Mouse (Mus musculus) hindbrain, embryonic 16.5 days (tissue): ENCODE data around the gene Nrg3. TPM values are rescaled to one million over a fixed set of nuclear protein-coding genes. Genes with fewer than 3 reads are reported as not detected.
"Not testable (repeated sequence)": the region's sequence is repeated elsewhere in the genome, so short reads cannot be mapped to it uniquely, and the experiment has no call there.

Source experiments
- ATAC-seq: fragments of 200-750 bp; cut with Nextera tagmentation; 2 replicates; pipeline ENCODE4 v1.8.0; 2017; ENCODE audit warnings: moderate TSS enrichment, moderate library complexity
- H3K27ac ChIP-seq: fragments of 300-500 bp; sonication (generic); 2 replicates; pipeline ENCODE4 v1.5.1; 2014; ENCODE audit warnings: low read depth, mild to moderate bottlenecking, control low read depth, low read length, moderate library complexity
- H3K27me3 ChIP-seq: fragments of 300-500 bp; sonication (generic); replicated peaks from 2 replicates; pipeline ENCODE4 v1.6.1; 2014; ENCODE audit warnings: low read length; ENCODE audit not compliant: control insufficient read depth, insufficient read depth
- H3K36me3 ChIP-seq: fragments of 300-500 bp; sonication (generic); 2 replicates; pipeline ENCODE4 v1.6.1; 2014; ENCODE audit warnings: mild to moderate bottlenecking, low read length, moderate library complexity, mixed read lengths; ENCODE audit not compliant: control insufficient read depth, insufficient read depth
- H3K4me1 ChIP-seq: fragments of 300-500 bp; sonication (generic); 2 replicates; pipeline ENCODE4 v1.6.1; 2014; ENCODE audit warnings: low read depth, low read length; ENCODE audit not compliant: control insufficient read depth, insufficient read depth
- H3K4me2 ChIP-seq: fragments of 300-500 bp; sonication (generic); 2 replicates; pipeline ENCODE4 v1.6.1; 2014; ENCODE audit warnings: mild to moderate bottlenecking, low read length, control low read depth, moderate library complexity
- H3K4me3 ChIP-seq: fragments of 300-500 bp; sonication (generic); 2 replicates; pipeline ENCODE4 v1.5.1; 2014; ENCODE audit warnings: mild to moderate bottlenecking, low read length, control low read depth, moderate library complexity
- H3K9ac ChIP-seq: fragments of 300-500 bp; sonication (generic); 2 replicates; pipeline ENCODE4 v1.6.1; 2014; ENCODE audit warnings: low read depth, mild to moderate bottlenecking, control low read depth, low read length, moderate library complexity
- H3K9me3 ChIP-seq: fragments of 300-500 bp; sonication (generic); 2 replicates; pipeline ENCODE4 v1.6.1; 2014; ENCODE audit warnings: mild to moderate bottlenecking, low read length, moderate library complexity; ENCODE audit not compliant: control insufficient read depth
- WGBS: fragments of 180-500 bp; shearing (Covaris S2); extraction: QIAGEN DNeasy Blood & Tissue Kit; methylation state at CpG from one replicate; pipeline ENCODE4 v1.1.7; 2014; 5-methylcytosine and 5-hydroxymethylcytosine counted together
- microRNA-seq: library from miRNA; unstranded; fragments of <30 nt; microRNA quantifications from one replicate; pipeline ENCODE4, GENCODE M21; 2017
- polyA plus RNA-seq: library from polyadenylated mRNA; unstranded; fragments of >200 nt; fragmentation: Nextera tagmentation; extraction: Ambion mirVana; gene quantifications from 2 replicates; pipeline ENCODE4 v1.2.1, GENCODE M21; 2015

Gene Nrg3
- polyA plus RNA-seq, 1 experiment from 2014 or later = 10.2 TPM

DNA sequence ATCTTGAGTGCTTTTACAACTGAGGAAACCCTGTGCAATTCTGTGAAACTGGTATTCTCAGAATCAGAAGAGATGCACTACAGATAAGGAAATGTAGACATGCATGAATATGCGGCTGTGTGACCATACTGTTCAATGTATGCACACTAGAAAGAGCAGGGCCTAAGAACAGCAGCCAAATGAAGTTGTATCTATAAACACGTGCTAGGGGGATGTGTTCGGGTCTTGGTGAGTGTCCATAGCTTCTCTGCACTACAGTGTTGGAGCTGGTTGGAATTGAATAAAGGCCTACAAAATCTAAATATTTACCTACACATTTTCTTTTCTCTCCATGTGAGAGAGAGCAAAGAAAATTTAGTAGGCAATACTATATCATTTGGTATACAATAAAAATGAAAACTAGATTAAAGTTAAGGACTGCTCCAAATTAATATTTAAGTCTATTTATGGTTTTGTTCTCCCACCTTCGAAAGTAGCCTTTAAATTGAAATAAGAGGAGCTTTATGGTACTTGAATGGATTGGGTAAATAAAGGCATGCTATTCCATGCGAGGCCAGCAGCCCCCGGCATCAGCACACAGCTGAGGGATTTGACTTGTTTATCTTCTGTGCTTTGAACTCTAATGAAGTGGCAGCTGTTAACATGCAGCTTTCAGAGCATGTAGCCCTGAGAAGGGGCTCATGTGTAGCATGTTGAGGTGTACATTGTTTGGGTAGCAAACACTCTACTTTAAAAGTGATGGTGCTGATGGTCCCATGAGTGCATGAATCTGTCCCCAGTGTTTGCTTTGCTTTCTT lies 1038.9 kb downstream of the Nrg3 start:
- WGBS = 80% methylated on average over 6 of the region's 6 CpGs
- Histone ChIP-seq H3K4me1 (no peaks in the 10 kb centered on the region), H3K27me3 (no peaks in the 10 kb centered on the region), H3K9ac (no peak overlapping the region), H3K4me3 (no peak overlapping the region), H3K9me3 (no peaks in the 10 kb centered on the region), H3K27ac (no peak overlapping the region), H3K36me3 (no peaks in the 10 kb centered on the region), H3K4me2 (no peak overlapping the region)
- no peak for ATAC-seq

DNA sequence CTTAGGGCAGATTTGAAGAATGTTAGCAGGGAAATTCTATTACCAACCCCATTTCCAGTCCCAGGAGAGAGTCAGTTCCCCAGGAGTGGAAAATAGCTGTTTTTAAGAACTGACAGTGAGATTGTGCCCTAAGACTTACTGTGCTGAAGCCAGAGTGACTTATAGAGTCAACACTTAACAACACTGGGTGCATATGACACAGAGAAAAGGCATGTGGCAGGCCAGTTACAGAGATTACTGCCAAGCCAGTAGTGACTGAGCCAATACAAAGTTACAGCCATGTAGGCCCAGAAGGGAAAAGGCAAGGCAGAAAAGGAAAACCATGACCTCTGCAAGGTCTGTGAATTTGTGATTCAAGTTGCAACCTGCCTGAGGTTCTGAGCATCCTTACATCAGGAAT lies 1098.2 kb downstream of the Nrg3 start:
- no peaks in the 10 kb centered on the region for H3K36me3 ChIP-seq
- H3K9ac ChIP-seq = no peak overlapping the region
- ATAC-seq = no peak
- H3K4me2 ChIP-seq = no peak overlapping the region
- H3K4me1 ChIP-seq = no peaks in the 10 kb centered on the region
- H3K4me3 ChIP-seq = no peak overlapping the region
- H3K9me3 ChIP-seq = no peaks in the 10 kb centered on the region
- no peak overlapping the region for H3K27ac ChIP-seq
- no peaks in the 10 kb centered on the region for H3K27me3 ChIP-seq

DNA sequence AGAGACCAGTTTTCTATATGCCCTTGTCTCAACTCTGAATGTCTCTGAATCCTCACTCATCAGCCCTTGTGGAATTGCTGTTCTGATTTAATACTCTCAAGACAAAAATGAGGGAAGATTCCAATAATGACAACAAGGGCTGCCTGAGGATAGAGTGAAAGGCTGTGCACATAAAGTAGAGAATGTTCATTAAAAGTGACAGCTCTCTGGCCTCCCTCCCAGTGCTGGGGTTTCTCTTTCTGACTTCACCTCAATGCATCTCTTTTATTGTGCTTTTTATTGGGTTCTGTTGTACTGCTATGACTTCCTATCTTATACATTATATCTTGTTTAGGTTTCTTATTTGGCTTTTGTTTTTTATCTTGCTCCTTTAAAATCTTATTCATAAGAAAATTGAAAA lies 1131.9 kb downstream of the Nrg3 start:
- Histone ChIP-seq H3K4me2 (no peak overlapping the region), H3K9ac (no peak overlapping the region), H3K27me3 (no peaks in the 10 kb centered on the region), H3K4me1 (no peaks in the 10 kb centered on the region), H3K36me3 (no peaks in the 10 kb centered on the region), H3K27ac (no peak overlapping the region), H3K9me3 (no peaks in the 10 kb centered on the region), H3K4me3 (no peak overlapping the region)
- ATAC-seq = no peak

DNA sequence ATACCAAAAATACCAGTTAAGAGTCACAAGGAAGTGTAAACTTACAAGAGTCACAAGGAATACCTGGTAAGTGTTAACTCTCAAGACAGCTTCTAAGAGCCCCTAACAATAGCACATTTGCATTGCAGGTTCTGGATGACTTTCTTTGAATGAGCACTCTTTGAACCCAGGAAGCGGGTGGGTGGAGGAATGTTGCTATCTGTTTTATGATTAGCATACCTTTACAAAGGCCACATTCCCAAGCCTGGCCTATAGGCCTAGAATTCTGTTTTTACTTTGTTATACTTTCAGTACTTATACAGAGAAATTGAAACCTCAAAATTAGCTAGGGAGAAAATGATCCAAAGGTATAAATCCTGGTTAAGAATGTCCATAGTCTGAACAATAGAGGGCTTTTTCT lies 1150.0 kb downstream of the Nrg3 start:
- H3K9me3 ChIP-seq, H3K4me1 ChIP-seq, H3K9ac ChIP-seq, H3K36me3 ChIP-seq, H3K27ac ChIP-seq, H3K4me2 ChIP-seq, ATAC-seq, H3K4me3 ChIP-seq, H3K27me3 ChIP-seq: not testable (repeated sequence)
- 58% methylated on average over 1 of the region's 1 CpGs for WGBS

DNA sequence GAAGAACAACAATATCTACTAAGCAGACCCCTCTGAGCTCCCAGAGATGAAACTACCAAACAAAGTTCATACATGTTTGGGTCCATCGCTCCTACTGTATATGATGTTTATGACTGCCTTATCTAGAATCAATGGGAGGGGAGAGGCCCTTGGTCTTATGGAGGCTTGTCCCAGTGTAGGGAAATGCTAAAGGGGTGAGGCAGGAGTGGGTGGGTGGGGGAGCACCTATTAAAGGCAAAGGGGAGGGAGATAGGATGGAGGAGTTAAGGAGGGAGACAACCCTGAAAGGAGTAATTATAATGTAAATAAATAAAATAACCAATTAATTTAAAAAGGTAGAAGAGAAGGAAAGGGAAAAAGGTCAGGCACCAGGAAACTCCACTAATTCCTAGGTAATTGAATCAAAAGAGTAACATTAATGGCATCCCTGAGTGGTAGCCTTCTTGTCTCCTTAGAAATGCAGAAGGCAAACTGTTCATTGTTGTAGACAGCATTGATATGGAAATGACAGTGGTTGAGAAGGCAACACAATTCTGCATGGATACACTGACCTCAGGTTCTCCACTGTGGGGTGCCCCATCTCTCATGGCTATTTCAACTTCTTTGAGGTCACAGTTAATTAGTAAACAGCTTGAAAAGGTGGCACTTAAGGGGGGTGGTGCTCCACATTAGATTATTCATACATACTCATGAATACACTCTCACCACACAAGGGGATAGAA lies 1152.1 kb downstream of the Nrg3 start:
- Histone ChIP-seq H3K27me3 (no peaks in the 10 kb centered on the region), H3K9ac (no peak overlapping the region), H3K36me3 (no peaks in the 10 kb centered on the region), H3K4me1 (no peaks in the 10 kb centered on the region), H3K27ac (no peak overlapping the region), H3K4me3 (no peak overlapping the region), H3K9me3 (no peaks in the 10 kb centered on the region), H3K4me2 (no peak overlapping the region)
- 93% methylated on average over 1 of the region's 1 CpGs for WGBS
- no peak for ATAC-seq

Small RNA genes lying within 50 kb of the gene (microRNA-seq; reads per million reads assigned to microRNA genes)
- not detected for gene Gm27332
